Mouse (Mus musculus) gastrocnemius, postnatal 25 days (tissue): ENCODE measurements around the gene Nup85. TPM values are rescaled to one million over a fixed set of nuclear protein-coding genes. Genes with fewer than 3 reads are reported as not detected.

Experiments used
- DNase-seq: peaks from one replicate; pipeline ENCODE4 v3.0.0; 2022
- total RNA-seq, 2 experiments: library from RNA; stranded (reverse); gene quantifications; 1 replicate in 1 of 2; 2 replicates in 1 of 2; pipeline ENCODE4 v1.2.3; 2021

The Nup85 gene
- total RNA-seq, 2 experiments from 2014 or later = 21.4 to 23.8 TPM

GRCm38 (mm10) chr11:115632862-115633261 lies 68.6 kb downstream of the Nup85 start:
- no peak for DNase-seq

Other genes with a start within 250 kb of the Nup85 start
- under 1 TPM; 0.56 to 0.97 TPM for gene Ush1g, start 242.4 kb upstream of the Nup85 start, total RNA-seq
- gene Otop3, start 229.7 kb upstream of the Nup85 start, total RNA-seq = not detected
- 1 to 10 TPM; 1.4 to 2.8 TPM for gene Hid1, start 196.7 kb upstream of the Nup85 start, total RNA-seq
- gene Cdr2l, start 182.5 kb upstream of the Nup85 start, total RNA-seq = 1 to 10 TPM; 3.1 to 4.0 TPM
- 10 to 100 TPM; 86.6 to 96.1 TPM for gene Mrpl58, start 160.7 kb upstream of the Nup85 start, total RNA-seq
- 100 to 1,000 TPM; 909 to 922 TPM for gene Atp5h, start 144.5 kb upstream of the Nup85 start, total RNA-seq
- gene Kctd2, start 144.3 kb upstream of the Nup85 start, total RNA-seq = 10 to 100 TPM; 13.4 to 14.4 TPM
- gene Trim80, start 123.9 kb upstream of the Nup85 start, total RNA-seq = not detected
- not detected for gene Slc16a5, start 102.0 kb upstream of the Nup85 start, total RNA-seq
- gene Armc7, start 88.8 kb upstream of the Nup85 start, total RNA-seq = 1 to 10 TPM in 1 of 2 experiments, under 1 TPM in 1; 0.94 to 1.0 TPM
- gene Nt5c, start 72.6 kb upstream of the Nup85 start, total RNA-seq = 10 to 100 TPM in 1 of 2 experiments, 1 to 10 TPM in 1; 8.7 to 11.2 TPM
- gene Jpt1, start 50.0 kb upstream of the Nup85 start, total RNA-seq = 10 to 100 TPM; 36.9 to 41.2 TPM
- 100 to 1,000 TPM; 119 to 122 TPM for gene Sumo2, start 28.2 kb upstream of the Nup85 start, total RNA-seq
- gene Mrps7, start 39.5 kb downstream of the Nup85 start, total RNA-seq = 10 to 100 TPM; 62.2 to 67.5 TPM
- gene Gga3, start 39.6 kb downstream of the Nup85 start, total RNA-seq = 10 to 100 TPM; 10.8 to 12.5 TPM
- gene Mif4gd, start 48.5 kb downstream of the Nup85 start, total RNA-seq = 10 to 100 TPM; 35.1 to 54.4 TPM
- 10 to 100 TPM; 44.7 to 58.7 TPM for gene Slc25a19, start 63.9 kb downstream of the Nup85 start, total RNA-seq
- gene Grb2, start 144.2 kb downstream of the Nup85 start, total RNA-seq = 10 to 100 TPM; 56.5 to 58.2 TPM
- 10 to 100 TPM; 68.5 to 72.2 TPM for gene Tmem94, start 201.0 kb downstream of the Nup85 start, total RNA-seq
- 10 to 100 TPM; 13.7 to 13.9 TPM for gene Caskin2, start 249.2 kb downstream of the Nup85 start, total RNA-seq